Mouse (Mus musculus) forebrain, embryonic 14.5 days (tissue): ENCODE measurements at regions not wholly inside any gene's neighbourhood (a gene's known extent, or its start where the extent isn't known, plus 50 kb on each side); places are given as distances from the start of the nearest gene placed in this dataset.

Experiments used
- ATAC-seq: fragments of 200-750 bp; cut with Nextera tagmentation; 2 replicates; pipeline ENCODE4 v1.8.0; 2017; ENCODE audit warnings: mild to moderate bottlenecking, moderate library complexity
- DNase-seq: peaks from one replicate; pipeline ENCODE4 v3.0.0-alpha.2; 2015; ENCODE audit warnings: low spot score
- H3K27ac ChIP-seq: fragments of 300-500 bp; sonication (generic); 2 replicates; pipeline ENCODE4 v1.5.1; 2014; ENCODE audit warnings: low read depth, mild to moderate bottlenecking, control low read depth, low read length, moderate library complexity
- H3K27me3 ChIP-seq: fragments of 300-500 bp; sonication (generic); replicated peaks from 2 replicates; pipeline ENCODE4 v1.6.1; 2014; ENCODE audit warnings: low read length, control low read depth, mixed read lengths; ENCODE audit not compliant: control insufficient read depth, insufficient read depth
- H3K36me3 ChIP-seq: fragments of 300-500 bp; sonication (generic); 2 replicates; pipeline ENCODE4 v1.6.1; 2014; ENCODE audit warnings: low read length, control low read depth; ENCODE audit not compliant: control insufficient read depth, insufficient read depth
- H3K4me1 ChIP-seq: fragments of 300-500 bp; sonication (generic); 2 replicates; pipeline ENCODE4 v1.6.1; 2014; ENCODE audit warnings: antibody characterized with exemption, low read length, control low read depth; ENCODE audit not compliant: control insufficient read depth, insufficient read depth
- H3K4me2 ChIP-seq: fragments of 300-500 bp; sonication (generic); 2 replicates; pipeline ENCODE4 v1.6.1; 2014; ENCODE audit warnings: mild to moderate bottlenecking, control low read depth, low read length
- H3K4me3 ChIP-seq: fragments of 300-500 bp; sonication (generic); 2 replicates; pipeline ENCODE4 v1.5.1; 2014; ENCODE audit warnings: low read depth, low read length, control low read depth
- H3K9ac ChIP-seq: fragments of 300-500 bp; sonication (generic); 2 replicates; pipeline ENCODE4 v1.6.1; 2014; ENCODE audit warnings: mild to moderate bottlenecking, low read length, control low read depth, moderate library complexity
- H3K9me3 ChIP-seq: fragments of 300-500 bp; sonication (generic); replicated peaks from 2 replicates; pipeline ENCODE4 v1.6.1; 2016; ENCODE audit warnings: low read length, control low read depth, mixed read lengths; ENCODE audit not compliant: control insufficient read depth
- WGBS: fragments of 180-500 bp; shearing (Covaris S2); extraction: QIAGEN DNeasy Blood & Tissue Kit; methylation state at CpG from one replicate; pipeline ENCODE4 v1.1.7; 2014; 5-methylcytosine and 5-hydroxymethylcytosine counted together

DNA sequence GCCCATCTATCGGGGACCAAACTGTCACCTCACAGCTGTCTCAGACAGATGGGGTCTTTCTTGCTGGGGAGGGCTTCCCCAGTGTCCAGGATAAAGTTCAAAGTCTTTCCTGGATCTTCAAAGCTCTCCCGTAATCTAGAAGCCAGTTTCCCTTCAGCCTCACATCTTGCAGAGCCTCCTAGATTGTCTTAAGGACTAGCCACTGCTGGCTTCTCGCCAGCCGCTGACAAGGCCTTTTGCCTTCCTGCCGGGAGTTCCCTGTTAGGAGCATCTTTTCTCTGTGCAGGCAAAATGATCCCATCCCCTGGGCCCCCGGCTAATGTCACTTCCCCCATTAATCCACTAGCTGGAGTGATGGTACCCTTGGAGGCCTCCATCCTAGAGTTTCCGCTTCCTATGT is 103.1 kb upstream of the 1600014C23Rik start:
- Histone ChIP-seq H3K27ac (no peak overlapping the region), H3K36me3 (no peaks in the 10 kb centered on the region), H3K27me3 (no peaks in the 10 kb centered on the region), H3K4me1 (no peaks in the 10 kb centered on the region), H3K9ac (no peak overlapping the region; the same call in 1 of the 2 replicates), H3K9me3 (no peaks in the 10 kb centered on the region), H3K4me3 (no peak overlapping the region), H3K4me2 (no peak overlapping the region)
- peak; percentile 39 for DNase-seq
- 54% methylated on average over 7 of the region's 7 CpGs for WGBS
- no peak for ATAC-seq

DNA sequence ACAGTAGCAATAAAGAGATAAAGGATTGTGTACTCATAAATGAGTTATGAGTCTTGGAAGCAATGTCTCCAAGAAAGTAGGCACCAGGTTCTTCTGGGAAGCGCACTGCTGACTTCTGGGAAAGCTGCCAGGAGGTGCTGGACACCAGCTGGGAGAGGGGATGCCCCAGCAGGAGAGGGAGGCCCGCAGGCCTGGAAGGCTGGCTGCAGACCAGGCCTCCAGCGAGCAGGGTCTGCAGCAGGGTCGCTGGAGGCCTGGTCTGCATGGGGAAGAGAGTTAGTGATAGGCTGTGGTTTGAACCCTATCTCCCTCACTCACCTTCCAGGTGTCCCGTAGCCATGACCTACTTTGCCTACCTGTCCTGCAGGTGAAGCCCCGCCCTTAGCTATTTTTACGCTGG is 102.6 kb upstream of the 1600014C23Rik start:
- H3K36me3 ChIP-seq = no peaks in the 10 kb centered on the region
- no peak overlapping the region for H3K9ac ChIP-seq
- H3K9me3 ChIP-seq = no peaks in the 10 kb centered on the region
- H3K4me3 ChIP-seq = no peak overlapping the region
- no peaks in the 10 kb centered on the region for H3K4me1 ChIP-seq
- no peak for ATAC-seq
- WGBS = 68% methylated on average over 7 of the region's 7 CpGs
- no peaks in the 10 kb centered on the region for H3K27me3 ChIP-seq
- H3K27ac ChIP-seq = no peak overlapping the region
- H3K4me2 ChIP-seq = no peak overlapping the region
- no peak for DNase-seq

DNA sequence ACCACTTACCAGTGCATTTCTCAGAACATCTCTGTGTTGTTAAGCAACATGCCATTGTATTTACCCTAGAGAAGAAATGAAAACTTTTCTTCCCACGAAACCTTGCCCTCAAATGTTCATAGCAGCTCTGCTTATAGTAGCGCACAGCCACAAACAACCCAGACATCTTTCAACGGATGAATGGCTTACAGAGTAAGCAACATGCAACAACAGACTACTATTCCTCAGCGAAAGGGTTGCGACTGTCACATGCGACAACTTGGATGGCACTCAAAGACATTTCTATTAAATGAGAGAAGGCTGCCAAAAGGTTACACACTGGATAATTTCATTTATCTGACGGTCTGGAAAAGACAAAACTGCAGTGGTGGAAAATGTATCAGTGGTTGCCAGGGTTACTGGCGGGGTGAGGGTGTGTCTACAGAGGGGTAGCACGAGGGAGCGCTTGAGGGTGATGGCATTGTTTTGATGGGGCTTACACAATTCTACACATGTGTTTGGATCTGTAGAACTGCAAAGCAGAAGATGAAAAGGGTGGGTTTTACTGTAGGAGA is 101.0 kb upstream of the 1600014C23Rik start:
- ATAC-seq = no peak
- Histone ChIP-seq H3K27ac (no peak overlapping the region), H3K27me3 (no peaks in the 10 kb centered on the region), H3K4me2 (no peak overlapping the region), H3K9me3 (0 out of 2 replicates have a peak, but pooled peaks cover 3% of the 10 kb centered on the region), H3K4me1 (no peaks in the 10 kb centered on the region), H3K4me3 (no peak overlapping the region), H3K9ac (no peak overlapping the region), H3K36me3 (no peaks in the 10 kb centered on the region)
- WGBS = 57% methylated on average over 10 of the region's 10 CpGs
- DNase-seq = peak; percentile 55

DNA sequence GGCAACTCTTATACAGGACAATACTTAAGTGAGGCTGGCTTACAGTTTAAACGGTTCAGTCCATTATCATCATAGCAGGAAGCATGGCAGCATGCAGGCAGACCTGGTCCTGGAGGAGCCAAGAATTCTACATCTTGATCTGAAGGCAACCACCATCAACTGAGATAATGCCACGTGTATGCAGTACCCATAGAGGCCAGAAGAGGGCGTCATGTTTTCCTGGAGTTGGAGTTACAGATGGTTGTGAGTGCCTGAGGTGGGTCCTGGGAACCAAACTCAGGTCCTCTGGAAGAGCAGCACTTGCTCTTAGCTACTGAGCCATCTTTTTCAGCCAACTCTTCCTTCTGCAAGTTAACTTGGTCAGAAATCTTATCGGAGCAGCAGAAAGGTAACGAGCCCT is 96.7 kb upstream of the 1600014C23Rik start:
- Histone ChIP-seq H3K27me3 (no peaks in the 10 kb centered on the region), H3K4me1 (peaks cover 4% of the 10 kb centered on the region; the same call in 1 of the 2 replicates), H3K9ac (no peak overlapping the region), H3K27ac (no peak overlapping the region), H3K4me2 (no peak overlapping the region), H3K36me3 (no peaks in the 10 kb centered on the region), H3K4me3 (no peak overlapping the region), H3K9me3 (0 out of 2 replicates have a peak, but pooled peaks cover 3% of the 10 kb centered on the region)
- DNase-seq (no peak), ATAC-seq (no peak)
- WGBS = 84% methylated on average over 5 of the region's 5 CpGs

DNA sequence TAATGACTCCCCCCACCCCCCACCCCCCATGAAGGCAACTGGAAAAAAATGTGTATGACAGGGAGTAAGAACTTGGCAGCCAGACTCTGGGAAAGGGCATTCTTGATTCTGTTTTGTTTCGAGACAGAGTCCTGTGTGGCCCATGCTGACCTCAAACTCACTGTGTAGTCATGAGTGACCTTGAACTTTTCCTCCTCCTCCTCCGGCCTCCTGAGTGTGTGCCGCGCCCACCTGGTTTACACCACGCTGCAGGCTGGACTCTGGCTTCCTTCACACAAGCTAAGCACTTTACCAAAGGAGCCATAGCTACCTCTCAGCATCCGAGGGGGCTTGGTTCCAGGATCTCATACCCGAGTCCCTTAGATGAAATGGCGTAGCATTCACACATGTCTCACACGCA is 95.9 kb upstream of the 1600014C23Rik start:
- no peaks in the 10 kb centered on the region for H3K36me3 ChIP-seq
- H3K4me1 ChIP-seq = peaks cover 4% of the 10 kb centered on the region; the same call in 1 of the 2 replicates
- H3K9me3 ChIP-seq = 0 out of 2 replicates have a peak, but pooled peaks cover 3% of the 10 kb centered on the region
- no peaks in the 10 kb centered on the region for H3K27me3 ChIP-seq
- no peak for ATAC-seq
- no peak overlapping the region for H3K4me2 ChIP-seq
- no peak overlapping the region for H3K4me3 ChIP-seq
- no peak overlapping the region for H3K9ac ChIP-seq
- DNase-seq = no peak
- H3K27ac ChIP-seq = no peak overlapping the region
- WGBS = 95% methylated on average over 9 of the region's 9 CpGs

DNA sequence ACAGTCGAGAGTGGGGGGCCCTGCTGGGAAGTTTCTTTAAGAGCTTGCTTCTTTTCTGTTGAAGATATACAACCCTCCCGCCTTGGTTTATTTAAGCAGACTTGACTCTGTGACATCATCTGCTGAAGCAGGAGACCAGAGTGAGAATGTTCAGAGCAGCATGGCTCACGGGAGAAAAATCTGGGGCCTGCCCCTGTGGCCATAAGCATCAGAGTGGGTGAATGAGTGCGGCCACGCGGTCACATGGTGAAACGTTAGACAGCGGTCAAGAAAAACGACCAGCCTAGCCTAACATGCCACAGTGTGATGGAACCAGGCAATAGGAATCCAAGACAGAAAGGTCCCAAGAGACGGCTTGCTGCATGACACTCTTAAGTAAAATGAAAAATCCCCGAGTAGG is 95.2 kb upstream of the 1600014C23Rik start:
- Histone ChIP-seq H3K4me3 (no peak overlapping the region), H3K27me3 (no peaks in the 10 kb centered on the region), H3K36me3 (no peaks in the 10 kb centered on the region), H3K4me1 (peaks cover 4% of the 10 kb centered on the region; the same call in 1 of the 2 replicates), H3K4me2 (no peak overlapping the region), H3K27ac (no peak overlapping the region), H3K9ac (no peak overlapping the region), H3K9me3 (0 out of 2 replicates have a peak, but pooled peaks cover 3% of the 10 kb centered on the region)
- ATAC-seq (no peak), DNase-seq (no peak)
- 84% methylated on average over 11 of the region's 11 CpGs for WGBS

DNA sequence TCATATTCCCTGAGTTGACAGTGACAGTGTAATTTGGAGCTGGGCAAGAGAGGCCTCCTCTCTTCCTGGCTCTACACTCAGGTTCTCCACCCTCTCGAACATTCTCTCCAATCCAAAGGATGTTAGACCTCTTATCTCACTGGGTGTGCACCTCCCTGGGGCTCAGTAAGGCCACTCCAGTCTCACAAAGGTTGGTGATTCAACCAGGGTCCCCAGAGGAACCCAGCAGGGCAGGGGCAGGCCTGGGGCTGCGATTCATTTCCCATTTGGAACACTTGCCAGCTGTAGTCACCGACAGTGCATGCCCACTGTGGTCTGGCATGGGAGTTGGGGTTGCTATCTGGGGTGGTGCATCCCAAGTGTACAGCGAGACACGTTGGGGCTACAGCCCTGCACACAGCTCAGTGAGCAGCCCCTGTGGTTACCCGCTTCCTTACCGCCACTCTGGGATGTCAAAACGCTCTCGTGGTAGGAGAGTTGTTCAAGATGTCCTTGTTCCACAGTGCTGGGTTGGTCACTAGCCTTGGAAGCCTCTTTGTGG is 94.7 kb upstream of the 1600014C23Rik start:
- H3K27me3 ChIP-seq = no peaks in the 10 kb centered on the region
- H3K27ac ChIP-seq = no peak overlapping the region
- H3K4me1 ChIP-seq = peaks cover 4% of the 10 kb centered on the region; the same call in 1 of the 2 replicates
- no peak overlapping the region for H3K9ac ChIP-seq
- H3K9me3 ChIP-seq = 0 out of 2 replicates have a peak, but pooled peaks cover 3% of the 10 kb centered on the region
- no peak overlapping the region for H3K4me2 ChIP-seq
- H3K36me3 ChIP-seq = no peaks in the 10 kb centered on the region
- DNase-seq (no peak), ATAC-seq (no peak)
- WGBS = 93% methylated on average over 9 of the region's 9 CpGs
- no peak overlapping the region for H3K4me3 ChIP-seq

DNA sequence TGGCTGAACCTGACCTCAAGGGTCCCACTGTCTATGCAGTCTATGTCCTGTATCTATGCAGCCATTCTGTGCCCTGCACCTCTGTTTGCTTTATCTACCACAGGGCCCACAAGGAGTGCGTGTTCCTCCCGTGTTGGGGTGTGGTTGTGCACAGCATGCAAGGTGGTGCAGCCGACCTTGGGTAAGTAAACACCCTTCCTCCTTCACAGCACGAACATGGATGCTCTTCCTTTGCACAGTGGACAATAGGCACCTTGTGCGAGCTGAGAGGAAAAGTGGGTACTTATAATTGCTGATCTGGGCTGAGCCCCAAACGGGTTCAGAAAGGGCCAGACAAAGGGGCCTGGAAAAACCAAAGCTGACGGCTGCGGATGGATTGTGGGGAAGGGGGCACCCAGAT is 91.3 kb upstream of the 1600014C23Rik start:
- ATAC-seq = 0 out of 2 replicates have a peak, but pooled peaks have one; percentile 2
- Histone ChIP-seq H3K27me3 (no peaks in the 10 kb centered on the region), H3K9ac (no peak overlapping the region), H3K36me3 (no peaks in the 10 kb centered on the region), H3K27ac (no peak overlapping the region), H3K4me1 (peaks cover 4% of the 10 kb centered on the region; the same call in 1 of the 2 replicates), H3K9me3 (no peaks in the 10 kb centered on the region), H3K4me2 (no peak overlapping the region), H3K4me3 (no peak overlapping the region)
- DNase-seq = peak; percentile 15
- 32% methylated on average over 8 of the region's 8 CpGs for WGBS

DNA sequence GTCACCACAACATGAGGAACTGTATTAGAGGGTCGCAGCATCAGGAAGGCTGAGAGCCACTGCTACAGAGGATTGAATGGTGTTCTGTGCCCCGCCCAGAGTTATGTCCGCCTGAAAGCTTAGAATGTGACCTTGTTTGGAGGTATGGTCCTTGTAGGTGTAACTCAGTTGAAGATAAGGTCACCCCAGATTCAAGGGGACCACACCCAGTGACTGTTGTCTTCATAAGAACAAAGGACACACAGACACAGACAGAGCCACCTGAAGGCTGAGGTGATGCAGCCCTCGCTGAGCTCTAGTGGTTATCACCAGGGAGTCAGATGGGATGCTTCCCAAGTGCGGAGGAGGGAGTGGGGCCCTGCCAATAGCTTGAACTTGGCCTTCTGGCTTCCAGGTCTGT is 89.9 kb upstream of the 1600014C23Rik start:
- H3K4me2 ChIP-seq = no peak overlapping the region
- no peak overlapping the region for H3K9ac ChIP-seq
- no peaks in the 10 kb centered on the region for H3K27me3 ChIP-seq
- no peak overlapping the region for H3K4me3 ChIP-seq
- H3K9me3 ChIP-seq = no peaks in the 10 kb centered on the region
- no peak for ATAC-seq
- 89% methylated on average over 5 of the region's 5 CpGs for WGBS
- peaks cover 4% of the 10 kb centered on the region; the same call in 1 of the 2 replicates for H3K4me1 ChIP-seq
- no peaks in the 10 kb centered on the region for H3K36me3 ChIP-seq
- no peak for DNase-seq
- H3K27ac ChIP-seq = no peak overlapping the region
